8 mouse cellular contexts compared by ENCODE assay signal in genomic region chr11:59451086-59451485, GRCm38 (mm10). TPM values are rescaled to one million over a fixed set of nuclear protein-coding genes. Genes with fewer than 3 reads are reported as not detected.
DNase-seq lines count a peak whose midpoint lies in the region; ATAC-seq and TF ChIP-seq lines count a peak whose summit lies in the region.

Gene Snap47 (minus strand): TSS chr11:59451186.

- intact Hi-C loops in left cerebral cortex, postnatal 4 days (cut with DNase I): no loop called here

- H3K36me3 ChIP-seq in lung, postnatal 0 days (ENCODE audit: insufficient read depth, low read length): peaks cover 11% of the 10 kb centered on the region; the same call in 1 of the 2 replicates
- peaks cover 8% of the 10 kb centered on the region for H3K36me3 ChIP-seq in embryonic facial prominence, embryonic 11.5 days (replicated peaks; ENCODE audit: control insufficient read depth, insufficient read depth, low read depth, low read length)
- peaks cover 20% of the 10 kb centered on the region for H3K36me3 ChIP-seq in heart, embryonic 16.5 days (ENCODE audit: control insufficient read depth, insufficient read depth)
- H3K36me3 ChIP-seq in stomach, embryonic 14.5 days (ENCODE audit: control insufficient read depth, insufficient read depth, low read length): peaks cover 29% of the 10 kb centered on the region

- H3K9ac ChIP-seq in lung, postnatal 0 days (replicated peaks; ENCODE audit: low read depth): peak within 1 kb of the TSS; percentile 72
- H3K9ac ChIP-seq in embryonic facial prominence, embryonic 11.5 days (replicated peaks; ENCODE audit: low read length): peak within 1 kb of the TSS; percentile 80
- peak within 1 kb of the TSS; percentile 93 for H3K9ac ChIP-seq in heart, embryonic 16.5 days (ENCODE audit: low read length)
- peak within 1 kb of the TSS; percentile 64 for H3K9ac ChIP-seq in stomach, embryonic 14.5 days (replicated peaks; ENCODE audit: low read depth, low read length)

- H3K4me3 ChIP-seq in lung, postnatal 0 days (ENCODE audit: low read depth, low read length): peak within 1 kb of the TSS; percentile 60
- peak within 1 kb of the TSS; percentile 82 for H3K4me3 ChIP-seq in embryonic facial prominence, embryonic 11.5 days (ENCODE audit: low read depth, low read length)
- peak within 1 kb of the TSS; percentile 93 for H3K4me3 ChIP-seq in heart, embryonic 16.5 days (ENCODE audit: low read length)
- peak within 1 kb of the TSS; percentile 89 for H3K4me3 ChIP-seq in stomach, embryonic 14.5 days (ENCODE audit: low read depth, low read length)

- TF ChIP-seq EP300 in lung, postnatal 0 days (IDR thresholded peaks at IDR 0.05): no peak

- peak within 1 kb of the TSS; percentile 96 for H3K4me2 ChIP-seq in lung, postnatal 0 days (replicated peaks; ENCODE audit: low read depth, low read length)
- peak within 1 kb of the TSS; percentile 90 for H3K4me2 ChIP-seq in embryonic facial prominence, embryonic 11.5 days (ENCODE audit: low read depth, low read length)
- peak within 1 kb of the TSS; percentile 87 for H3K4me2 ChIP-seq in heart, embryonic 16.5 days (ENCODE audit: low read depth, low read length)
- H3K4me2 ChIP-seq in stomach, embryonic 14.5 days (replicated peaks; ENCODE audit: low read depth, low read length): peak within 1 kb of the TSS; percentile 90

- 73% methylated on average over 4 of the region's 4 CpGs for WGBS in lung, postnatal 0 days
- 79% methylated on average over 4 of the region's 4 CpGs for WGBS in embryonic facial prominence, embryonic 11.5 days
- 64% methylated on average over 4 of the region's 4 CpGs for WGBS in heart, embryonic 16.5 days
- WGBS in stomach, embryonic 14.5 days: 77% methylated on average over 4 of the region's 4 CpGs

- H3K4me1 ChIP-seq in lung, postnatal 0 days (ENCODE audit: insufficient read depth, low read depth, low read length): peaks cover 8% of the 10 kb centered on the region; the same call in 1 of the 2 replicates
- no peaks in the 10 kb centered on the region; the same call in 1 of the 2 replicates for H3K4me1 ChIP-seq in embryonic facial prominence, embryonic 11.5 days (ENCODE audit: control insufficient read depth, insufficient read depth, low read length)
- H3K4me1 ChIP-seq in heart, embryonic 16.5 days (ENCODE audit: control insufficient read depth, insufficient read depth, low read length): peaks cover 10% of the 10 kb centered on the region
- H3K4me1 ChIP-seq in stomach, embryonic 14.5 days (ENCODE audit: control insufficient read depth, insufficient read depth, low read length): peaks cover 5% of the 10 kb centered on the region

- ATAC-seq in lung, postnatal 0 days: no peak
- ATAC-seq in embryonic facial prominence, embryonic 11.5 days (replicated peaks; ENCODE audit: insufficient number of reproducible peaks, low FRiP score, low TSS enrichment, low read depth): no peak
- no peak for ATAC-seq in heart, embryonic 16.5 days (replicated peaks; ENCODE audit: extremely low read depth, insufficient read depth, low FRiP score)
- ATAC-seq in stomach, embryonic 14.5 days (ENCODE audit: insufficient number of reproducible peaks, insufficient read depth, low FRiP score, low read depth): no peak

- no peak for TF ChIP-seq CTCF in lung, postnatal 0 days (IDR thresholded peaks at IDR 0.05)

- H3K9me3 ChIP-seq in lung, postnatal 0 days (ENCODE audit: low read length): no peaks in the 10 kb centered on the region
- no peaks in the 10 kb centered on the region for H3K9me3 ChIP-seq in embryonic facial prominence, embryonic 11.5 days (replicated peaks; ENCODE audit: control insufficient read depth, low read length)
- no peaks in the 10 kb centered on the region for H3K9me3 ChIP-seq in heart, embryonic 16.5 days (replicated peaks; ENCODE audit: control insufficient read depth, low read length)
- no peaks in the 10 kb centered on the region for H3K9me3 ChIP-seq in stomach, embryonic 14.5 days (ENCODE audit: control insufficient read depth, low read depth, low read length)

- H3K27ac ChIP-seq in lung, postnatal 0 days (ENCODE audit: low read length): peak within 1 kb of the TSS; percentile 85
- no peak within 1 kb of the TSS; the same call in 1 of the 2 replicates for H3K27ac ChIP-seq in embryonic facial prominence, embryonic 11.5 days (replicated peaks; ENCODE audit: low read depth, low read length)
- H3K27ac ChIP-seq in heart, embryonic 16.5 days (ENCODE audit: low read length): peak within 1 kb of the TSS; percentile 84
- peak within 1 kb of the TSS; percentile 63 for H3K27ac ChIP-seq in stomach, embryonic 14.5 days (ENCODE audit: low read length)

- no peaks in the 10 kb centered on the region for H3K27me3 ChIP-seq in lung, postnatal 0 days (replicated peaks; ENCODE audit: insufficient read depth, low read length)
- no peaks in the 10 kb centered on the region for H3K27me3 ChIP-seq in embryonic facial prominence, embryonic 11.5 days (ENCODE audit: control insufficient read depth, insufficient read depth, low read length)
- H3K27me3 ChIP-seq in heart, embryonic 16.5 days (ENCODE audit: control insufficient read depth, insufficient read depth, low read length): no peaks in the 10 kb centered on the region
- H3K27me3 ChIP-seq in stomach, embryonic 14.5 days (ENCODE audit: control insufficient read depth, insufficient read depth, low read length): no peaks in the 10 kb centered on the region

- no peak for DNase-seq in lung, postnatal 0 days (ENCODE audit: low spot score)
- no peak for DNase-seq in lung, postnatal 10 days
- DNase-seq in embryonic facial prominence, embryonic 11.5 days (ENCODE audit: low spot score): no peak
- DNase-seq in left cerebral cortex, postnatal 4 days: no peak
- DNase-seq in ovary, adult 18-20 months (ENCODE audit: low spot score): no peak
- DNase-seq in cerebellum, adult 11 months: no peak

RNA-seq across cellular contexts. Expression of gene Snap47, which starts in this region (rescaled TPM):
- polyA plus RNA-seq in lung, postnatal 0 days (2015; fragmentation: Nextera tagmentation; extraction: Ambion mirVana): 54.0 and 56.7 TPM in 2 replicates
- polyA plus RNA-seq in embryonic facial prominence, embryonic 11.5 days (2014; fragmentation: Nextera tagmentation; extraction: Ambion mirVana): 177 and 191 TPM in 2 replicates
- 83.4 TPM in 2 replicates for polyA plus RNA-seq in heart, embryonic 16.5 days (2015; fragmentation: Nextera tagmentation; extraction: Ambion mirVana)
- total RNA-seq in left cerebral cortex, postnatal 4 days (2021): 100 to 1,000 TPM; 267 to 307 TPM
- polyA plus RNA-seq in stomach, embryonic 14.5 days (2014; fragmentation: Nextera tagmentation; extraction: Ambion mirVana): 113 and 116 TPM in 2 replicates
